ENCODE assay signal across 8 mouse cellular contexts in genomic region chr11:75563851-75564548, GRCm38 (mm10). TPM values are rescaled to one million over a fixed set of nuclear protein-coding genes. Genes with fewer than 3 reads are reported as not detected.
A peak's percentile ranks its signal among the peaks of the same experiment; 100 is the strongest.
DNase-seq lines count a peak whose midpoint lies in the region; ATAC-seq and TF ChIP-seq lines count a peak whose summit lies in the region.

No protein-coding gene starts in this region.

- WGBS in kidney, postnatal 0 days = 60% methylated on average over 18 of the region's 18 CpGs
- WGBS in kidney, embryonic 16.5 days = 61% methylated on average over 18 of the region's 18 CpGs
- 16% methylated on average over 18 of the region's 18 CpGs for WGBS in heart, postnatal 0 days

- no peak for ATAC-seq in kidney, postnatal 0 days (replicated peaks; ENCODE audit: low FRiP score, low read depth)
- ATAC-seq in kidney, embryonic 16.5 days (ENCODE audit: low FRiP score, low TSS enrichment) = no peak
- peak; percentile 42 for ATAC-seq in heart, postnatal 0 days (ENCODE audit: insufficient read depth, low read depth)
- ATAC-seq in erythroblast, adult 5-6 weeks (replicated peaks; ENCODE audit: low FRiP score, poor library complexity, severe bottlenecking) = no peak

- H3K9me3 ChIP-seq in kidney, postnatal 0 days (replicated peaks; ENCODE audit: low read length) = no peaks in the 10 kb centered on the region
- H3K9me3 ChIP-seq in kidney, embryonic 16.5 days (ENCODE audit: low read length) = no peaks in the 10 kb centered on the region
- H3K9me3 ChIP-seq in heart, postnatal 0 days (replicated peaks; ENCODE audit: control insufficient read depth, low read length) = no peaks in the 10 kb centered on the region

- no peak overlapping the region for H3K4me2 ChIP-seq in kidney, postnatal 0 days (ENCODE audit: low read length)
- H3K4me2 ChIP-seq in kidney, embryonic 16.5 days (replicated peaks; ENCODE audit: low read depth, low read length) = no peak overlapping the region
- no peak overlapping the region for H3K4me2 ChIP-seq in heart, postnatal 0 days (ENCODE audit: low read depth, low read length)
- peak overlapping the region; percentile 71 for H3K4me2 ChIP-seq in myocyte (ENCODE audit: low read depth)

- no peak for TF ChIP-seq POLR2A in myocyte (IDR thresholded peaks at IDR 0.05; ENCODE audit: insufficient read length, low read depth)

- H3ac ChIP-seq in myocyte (ENCODE audit: control insufficient read depth, insufficient read length) = no peak overlapping the region

- H3K27me3 ChIP-seq in kidney, postnatal 0 days (ENCODE audit: insufficient read depth, low read length) = no peaks in the 10 kb centered on the region
- H3K27me3 ChIP-seq in kidney, embryonic 16.5 days (ENCODE audit: insufficient read depth, low read length) = no peaks in the 10 kb centered on the region
- H3K27me3 ChIP-seq in heart, postnatal 0 days (ENCODE audit: control insufficient read depth, insufficient read depth, low read length) = no peaks in the 10 kb centered on the region
- no peaks in the 10 kb centered on the region for H3K27me3 ChIP-seq in myocyte (ENCODE audit: control insufficient read depth, insufficient read depth, insufficient read length)

- peak overlapping the region; percentile 42; the same call in 1 of the 2 replicates for H3K27ac ChIP-seq in kidney, postnatal 0 days
- no peak overlapping the region for H3K27ac ChIP-seq in kidney, embryonic 16.5 days (ENCODE audit: low read length)
- H3K27ac ChIP-seq in heart, postnatal 0 days (ENCODE audit: low read depth) = peak overlapping the region; percentile 70

- H3K4me3 ChIP-seq in kidney, postnatal 0 days (replicated peaks; ENCODE audit: low read depth, low read length) = no peak overlapping the region
- H3K4me3 ChIP-seq in kidney, embryonic 16.5 days (ENCODE audit: low read length) = no peak overlapping the region
- no peak overlapping the region for H3K4me3 ChIP-seq in heart, postnatal 0 days (ENCODE audit: low read depth, low read length)
- H3K4me3 ChIP-seq in myocyte = no peak overlapping the region

- H3K36me3 ChIP-seq in kidney, postnatal 0 days (ENCODE audit: insufficient read depth, low read length) = 0 out of 2 replicates have a peak, but pooled peaks cover 3% of the 10 kb centered on the region
- H3K36me3 ChIP-seq in kidney, embryonic 16.5 days (ENCODE audit: insufficient read depth, low read length) = no peaks in the 10 kb centered on the region
- no peaks in the 10 kb centered on the region for H3K36me3 ChIP-seq in heart, postnatal 0 days (replicated peaks; ENCODE audit: control insufficient read depth, insufficient read depth, low read length)
- H3K36me3 ChIP-seq in myocyte (ENCODE audit: control insufficient read depth, insufficient read depth) = no peaks in the 10 kb centered on the region

- no peak for DNase-seq in kidney, postnatal 0 days (ENCODE audit: low spot score)
- peak; percentile 73 for DNase-seq in adrenal gland, postnatal 10 days
- no peak for DNase-seq in heart, postnatal 0 days (ENCODE audit: low spot score)
- no peak for DNase-seq in left cerebral cortex, postnatal 4 days
- DNase-seq in right cerebral cortex, postnatal 36 days (ENCODE audit: low spot score in 2 of 2) = no peak

- no peaks in the 10 kb centered on the region for H3K79me2 ChIP-seq in myocyte (ENCODE audit: control insufficient read depth, insufficient read depth)

- intact Hi-C loops in left cerebral cortex, postnatal 4 days (cut with DNase I) = no loop called here

- H3K4me1 ChIP-seq in kidney, postnatal 0 days (replicated peaks; ENCODE audit: insufficient read depth, low read length) = peaks cover 6% of the 10 kb centered on the region; the same call in 1 of the 2 replicates
- H3K4me1 ChIP-seq in kidney, embryonic 16.5 days (ENCODE audit: insufficient read depth, low read length) = peaks cover 23% of the 10 kb centered on the region; the same call in 1 of the 2 replicates
- H3K4me1 ChIP-seq in heart, postnatal 0 days (ENCODE audit: control insufficient read depth, insufficient read depth) = peaks cover 21% of the 10 kb centered on the region

- H3K9ac ChIP-seq in kidney, postnatal 0 days (ENCODE audit: low read depth, low read length) = no peak overlapping the region
- no peak overlapping the region for H3K9ac ChIP-seq in kidney, embryonic 16.5 days (replicated peaks; ENCODE audit: low read length)
- H3K9ac ChIP-seq in heart, postnatal 0 days (replicated peaks; ENCODE audit: low read depth, low read length) = no peak overlapping the region; the same call in 1 of the 2 replicates

- TF ChIP-seq CTCF in kidney, postnatal 0 days (IDR thresholded peaks at IDR 0.05; ENCODE audit: low read depth) = no peak
- TF ChIP-seq CTCF in heart, postnatal 0 days (IDR thresholded peaks at IDR 0.05; ENCODE audit: low read depth) = no peak

- TF ChIP-seq EP300 in heart, postnatal 0 days (IDR thresholded peaks at IDR 0.05; ENCODE audit: low read depth) = no peak

TF ChIP-seq in myocyte, 11 proteins besides CTCF, POLR2A, EP300 and RAD21:
- TF ChIP-seq POLR2AphosphoS2 (IDR thresholded peaks at IDR 0.05; ENCODE audit: insufficient read length, low read depth) (no peak), TCF3 (IDR thresholded peaks at IDR 0.05; ENCODE audit: insufficient read length, low read depth) (no peak), MYOD1 (IDR thresholded peaks at IDR 0.05; ENCODE audit: control insufficient read depth in 1 of 3, insufficient read length in 2 of 3, low read depth in 2 of 3) (peak in 1 of 3 experiments; percentile 4)

RNA-seq across cellular contexts. Expression of gene Pitpna, which starts 23.9 kb away (rescaled TPM):
- polyA plus RNA-seq in kidney, postnatal 0 days (2015; fragmentation: Nextera tagmentation; extraction: Ambion mirVana) = 68.9 and 69.8 TPM in 2 replicates
- 70.4 and 72.1 TPM in 2 replicates for polyA plus RNA-seq in kidney, embryonic 16.5 days (2015; fragmentation: Nextera tagmentation; extraction: Ambion mirVana)
- total RNA-seq in adrenal gland, postnatal 10 days (2021) = 100 to 1,000 TPM; 130 to 139 TPM
- total RNA-seq in heart, postnatal 0 days (2014; rRNA removed; ENCODE audit: low replicate concordance) = 58.4 and 59.6 TPM in 2 replicates
- polyA plus RNA-seq in heart, postnatal 0 days (2015; fragmentation: Nextera tagmentation; extraction: Ambion mirVana) = 74.0 and 76.8 TPM in 2 replicates
- polyA plus RNA-seq in myocyte (2012; fragmentation: generic; extraction: Trizol) = 125 TPM
- 100 to 1,000 TPM; 249 to 259 TPM for total RNA-seq in left cerebral cortex, postnatal 4 days (2021)
- 44.7 and 47.5 TPM in 2 replicates for total RNA-seq in erythroblast, adult 5-6 weeks (2015; ENCODE audit: low replicate concordance)
- total RNA-seq in erythroblast, adult 5-6 weeks (2017; ENCODE audit: low replicate concordance) = 16.2 and 22.4 TPM in 2 replicates

RNA-seq across cellular contexts. Expression of gene Slc43a2, which starts 32.5 kb away (rescaled TPM):
- polyA plus RNA-seq in kidney, postnatal 0 days (2015; fragmentation: Nextera tagmentation; extraction: Ambion mirVana) = 16.6 and 19.1 TPM in 2 replicates
- polyA plus RNA-seq in kidney, embryonic 16.5 days (2015; fragmentation: Nextera tagmentation; extraction: Ambion mirVana) = 9.4 and 9.7 TPM in 2 replicates
- 10 to 100 TPM; 21.1 to 27.9 TPM for total RNA-seq in adrenal gland, postnatal 10 days (2021)
- total RNA-seq in heart, postnatal 0 days (2014; rRNA removed; ENCODE audit: low replicate concordance) = 3.6 and 6.0 TPM in 2 replicates
- 4.5 and 4.8 TPM in 2 replicates for polyA plus RNA-seq in heart, postnatal 0 days (2015; fragmentation: Nextera tagmentation; extraction: Ambion mirVana)
- polyA plus RNA-seq in myocyte (2012; fragmentation: generic; extraction: Trizol) = 15.9 TPM
- 10 to 100 TPM; 43.5 to 51.1 TPM for total RNA-seq in left cerebral cortex, postnatal 4 days (2021)
- 6.7 and 11.9 TPM in 2 replicates for total RNA-seq in erythroblast, adult 5-6 weeks (2015; ENCODE audit: low replicate concordance)
- 9.1 and 14.9 TPM in 2 replicates for total RNA-seq in erythroblast, adult 5-6 weeks (2017; ENCODE audit: low replicate concordance)

RNA-seq across cellular contexts. Expression of gene Scarf1, which starts 50.7 kb away (rescaled TPM):
- polyA plus RNA-seq in kidney, postnatal 0 days (2015; fragmentation: Nextera tagmentation; extraction: Ambion mirVana) = 13.6 and 14.4 TPM in 2 replicates
- 19.2 and 19.5 TPM in 2 replicates for polyA plus RNA-seq in kidney, embryonic 16.5 days (2015; fragmentation: Nextera tagmentation; extraction: Ambion mirVana)
- 10 to 100 TPM; 13.3 to 20.0 TPM for total RNA-seq in adrenal gland, postnatal 10 days (2021)
- total RNA-seq in heart, postnatal 0 days (2014; rRNA removed; ENCODE audit: low replicate concordance) = 20.2 and 21.6 TPM in 2 replicates
- polyA plus RNA-seq in heart, postnatal 0 days (2015; fragmentation: Nextera tagmentation; extraction: Ambion mirVana) = 9.6 and 10.0 TPM in 2 replicates
- polyA plus RNA-seq in myocyte (2012; fragmentation: generic; extraction: Trizol) = 0.06 TPM
- total RNA-seq in left cerebral cortex, postnatal 4 days (2021) = 1 to 10 TPM; 3.0 to 3.5 TPM
- total RNA-seq in erythroblast, adult 5-6 weeks (2015; ENCODE audit: low replicate concordance) = 0.42 TPM in 1 of 2 replicates, not detected in the other
- total RNA-seq in erythroblast, adult 5-6 weeks (2017; ENCODE audit: low replicate concordance) = 0.42 and 1.4 TPM in 2 replicates

RNA-seq across cellular contexts. Expression of gene Rilp, which starts 54.1 kb away (rescaled TPM):
- 4.2 and 4.5 TPM in 2 replicates for polyA plus RNA-seq in kidney, postnatal 0 days (2015; fragmentation: Nextera tagmentation; extraction: Ambion mirVana)
- 1.7 and 2.0 TPM in 2 replicates for polyA plus RNA-seq in kidney, embryonic 16.5 days (2015; fragmentation: Nextera tagmentation; extraction: Ambion mirVana)
- total RNA-seq in adrenal gland, postnatal 10 days (2021) = 10 to 100 TPM; 17.3 to 23.7 TPM
- 41.5 and 50.8 TPM in 2 replicates for total RNA-seq in heart, postnatal 0 days (2014; rRNA removed; ENCODE audit: low replicate concordance)
- polyA plus RNA-seq in heart, postnatal 0 days (2015; fragmentation: Nextera tagmentation; extraction: Ambion mirVana) = 27.1 and 30.2 TPM in 2 replicates
- 4.6 TPM for polyA plus RNA-seq in myocyte (2012; fragmentation: generic; extraction: Trizol)
- 1 to 10 TPM; 1.8 to 1.9 TPM for total RNA-seq in left cerebral cortex, postnatal 4 days (2021)
- not detected in 2 replicates for total RNA-seq in erythroblast, adult 5-6 weeks (2015; ENCODE audit: low replicate concordance)
- not detected in 2 replicates for total RNA-seq in erythroblast, adult 5-6 weeks (2017; ENCODE audit: low replicate concordance)
